23 mouse cellular contexts compared by ENCODE assay signal in genomic region chr6:122609377-122609728, GRCm38 (mm10). TPM values are rescaled to one million over a fixed set of nuclear protein-coding genes. Genes with fewer than 3 reads are reported as not detected.
A peak's percentile ranks its signal among the peaks of the same experiment; 100 is the strongest.
DNase-seq lines count a peak whose midpoint lies in the region; ATAC-seq and TF ChIP-seq lines count a peak whose summit lies in the region.
"Had no signal": no experiment of that assay in that cellular context is flagged by ENCODE, and none has a peak within 500 bp of the region (broad histone marks: within the 10 kb centered on the region; RNA-seq: fewer than 3 reads in every experiment).

No protein-coding gene starts in this region.

- no peaks in the 10 kb centered on the region for H3K36me3 ChIP-seq in heart, postnatal 0 days (replicated peaks; ENCODE audit: control insufficient read depth, insufficient read depth, low read length)
- H3K36me3 ChIP-seq in MEL (ENCODE audit: control insufficient read depth in 1 of 2, insufficient read depth in 2 of 2, low read length in 2 of 2): peaks cover 0 to 15% of the 10 kb centered on the region in 2 experiments; a peak in 3 of 4 replicates
- no peaks in the 10 kb centered on the region for H3K36me3 ChIP-seq in macrophage (ENCODE audit: inconsistent target)
- H3K36me3 ChIP-seq: embryonic facial prominence, embryonic 13.5 days; lung, embryonic 15.5 days had no signal

- H3K4me2 ChIP-seq in heart, postnatal 0 days (ENCODE audit: low read depth, low read length): 0 out of 2 replicates have a peak overlapping the region, but pooled peaks have one; percentile 16
- H3K4me2 ChIP-seq: embryonic facial prominence, embryonic 13.5 days; lung, embryonic 15.5 days had no signal

- no peak overlapping the region for H3K9ac ChIP-seq in heart, postnatal 0 days (replicated peaks; ENCODE audit: low read depth, low read length)
- H3K9ac ChIP-seq in MEL (ENCODE audit: control insufficient read depth, low read depth, low read length, poor library complexity, severe bottlenecking): peak overlapping the region; percentile 78
- H3K9ac ChIP-seq: embryonic facial prominence, embryonic 13.5 days; lung, embryonic 15.5 days had no signal

- no peak overlapping the region for H3K4me3 ChIP-seq in heart, postnatal 0 days (ENCODE audit: low read depth, low read length)
- H3K4me3 ChIP-seq in MEL (ENCODE audit: control insufficient read depth in 1 of 2, insufficient read depth in 1 of 2, low read depth in 2 of 2, low read length in 2 of 2): peak overlapping the region; percentile 66 to 76
- H3K4me3 ChIP-seq in macrophage (ENCODE audit: inconsistent target): no peak overlapping the region
- H3K4me3 ChIP-seq: embryonic facial prominence, embryonic 13.5 days; lung, embryonic 15.5 days had no signal

- DNase-seq in heart, postnatal 0 days (ENCODE audit: low spot score): no peak
- DNase-seq in heart, adult 9 months (ENCODE audit: low spot score in 2 of 2): no peak
- peak; percentile 80 for DNase-seq in MEL (ENCODE audit: low read depth, low spot score)
- DNase-seq in urinary bladder, adult 2 months (ENCODE audit: low spot score): no peak
- no peak for DNase-seq in layer of hippocampus, adult 9-10 months (ENCODE audit: low spot score)
- DNase-seq: adrenal gland, postnatal 14 days; cerebellum, adult 2 months; gastrocnemius, postnatal 36 days; kidney, adult 9 months; kidney, postnatal 4 days; midbrain, embryonic 14.5 days; right cerebral cortex, postnatal 4 days; thymus, postnatal 25 days had no signal

- no peak for TF ChIP-seq EP300 in heart, postnatal 0 days (IDR thresholded peaks at IDR 0.05; ENCODE audit: low read depth)
- peak in 1 of 2 experiments; percentile 21; a peak in 1 of 4 replicates for TF ChIP-seq EP300 in MEL (IDR thresholded peaks at IDR 0.05; ENCODE audit: low read depth in 1 of 2, low read length in 2 of 2)

- peaks cover 3% of the 10 kb centered on the region; the same call in 1 of the 2 replicates for H3K27me3 ChIP-seq in heart, postnatal 0 days (ENCODE audit: control insufficient read depth, insufficient read depth, low read length)
- H3K27me3 ChIP-seq in MEL (ENCODE audit: control insufficient read depth in 1 of 2, insufficient read depth in 2 of 2, low read length in 2 of 2): no peaks in the 10 kb centered on the region
- H3K27me3 ChIP-seq: embryonic facial prominence, embryonic 13.5 days; lung, embryonic 15.5 days had no signal

- TF ChIP-seq RAD21 in MEL (IDR thresholded peaks at IDR 0.05; ENCODE audit: low read depth, low read length): no peak

- H3K4me1 ChIP-seq in heart, postnatal 0 days (ENCODE audit: control insufficient read depth, insufficient read depth): no peaks in the 10 kb centered on the region
- H3K4me1 ChIP-seq in MEL (ENCODE audit: control insufficient read depth in 1 of 2, insufficient read depth in 2 of 2, low read length in 2 of 2): peaks cover 7 to 17% of the 10 kb centered on the region in 2 experiments
- H3K4me1 ChIP-seq: embryonic facial prominence, embryonic 13.5 days; lung, embryonic 15.5 days had no signal

- WGBS in heart, postnatal 0 days: 33% methylated on average over 9 of the region's 9 CpGs
- WGBS in macrophage (ENCODE audit: missing documents): 78% methylated on average over 9 of the region's 9 CpGs

- H3K79me2 ChIP-seq in MEL (ENCODE audit: control insufficient read depth, insufficient read depth, low read length, poor library complexity) (peaks cover 24% of the 10 kb centered on the region), macrophage (ENCODE audit: inconsistent target) (no peaks in the 10 kb centered on the region)

- H3K9me3 ChIP-seq in heart, postnatal 0 days (replicated peaks; ENCODE audit: control insufficient read depth, low read length): no peaks in the 10 kb centered on the region
- H3K9me3 ChIP-seq in MEL (replicated peaks; ENCODE audit: insufficient read depth, low read length): no peaks in the 10 kb centered on the region
- H3K9me3 ChIP-seq: embryonic facial prominence, embryonic 13.5 days; lung, embryonic 15.5 days had no signal

- peak; percentile 22 to 65; a peak in 1 of 4 replicates for TF ChIP-seq POLR2A in MEL (IDR thresholded peaks at IDR 0.05; ENCODE audit: control insufficient read depth in 1 of 2, insufficient read depth in 1 of 2, low read depth in 1 of 2, low read length in 2 of 2, poor library complexity in 1 of 2)

- H3K27ac ChIP-seq in heart, postnatal 0 days (ENCODE audit: low read depth): no peak overlapping the region
- peak overlapping the region; percentile 86 for H3K27ac ChIP-seq in MEL (ENCODE audit: control insufficient read depth, low read depth, low read length)
- H3K27ac ChIP-seq in macrophage: peak overlapping the region; percentile 10; the same call in 1 of the 2 replicates
- H3K27ac ChIP-seq: embryonic facial prominence, embryonic 13.5 days; lung, embryonic 15.5 days had no signal

- no peak for ATAC-seq in heart, postnatal 0 days (ENCODE audit: insufficient read depth, low read depth)
- peak; percentile 39; the same call in 1 of the 2 replicates for ATAC-seq in erythroid progenitor cell, adult 5-6 weeks (replicated peaks; ENCODE audit: low FRiP score, poor library complexity, severe bottlenecking)

- no peak for TF ChIP-seq CTCF in heart, postnatal 0 days (IDR thresholded peaks at IDR 0.05; ENCODE audit: low read depth)
- TF ChIP-seq CTCF in MEL (IDR thresholded peaks at IDR 0.05 in 2 of 3, conservative IDR thresholded peaks at IDR 0.05 in 1 of 3; ENCODE audit: control insufficient read depth in 1 of 3, insufficient read depth in 1 of 3, low read depth in 2 of 3, low read length in 3 of 3, poor library complexity in 1 of 3, severe bottlenecking in 1 of 3): no peak

RNA-seq across cellular contexts. Expression of gene Gdf3, which starts 0.5 kb away (rescaled TPM):
- 0.15 TPM in 1 of 2 replicates, not detected in the other for total RNA-seq in heart, postnatal 0 days (2014; rRNA removed; ENCODE audit: low replicate concordance)
- polyA plus RNA-seq in heart, postnatal 0 days (2015; fragmentation: Nextera tagmentation; extraction: Ambion mirVana): 0.05 and 0.26 TPM in 2 replicates
- 39.6 and 42.8 TPM in 2 replicates for total RNA-seq in MEL (2012; rRNA removed)
- 10 to 100 TPM in 1 of 2 experiments, not detected in 1; 50.2 TPM for polyA plus RNA-seq in MEL (2012; ENCODE audit: insufficient read depth in 1 of 2, insufficient read length in 2 of 2, low read depth in 1 of 2, low replicate concordance in 2 of 2, missing spikeins in 1 of 2)
- 5.8 and 8.8 TPM in 2 replicates for total RNA-seq in erythroid progenitor cell, adult 5-6 weeks (2015; ENCODE audit: low replicate concordance)
- total RNA-seq in erythroid progenitor cell, adult 5-6 weeks (2017; ENCODE audit: low replicate concordance): not detected in 2 replicates
- total RNA-seq in macrophage (2018; cell fraction: chromatin; rRNA removed): 10 to 100 TPM in 2 of 26 experiments, 1 to 10 TPM in 24; 1.8 to 12.0 (median 4.9) TPM
- total RNA-seq in macrophage (2018; cell fraction: cytosol; rRNA removed): 10 to 100 TPM; 10.5 to 25.7 (median 18.3) TPM
- total RNA-seq in macrophage (2018; cell fraction: nucleus; rRNA removed): 10 to 100 TPM in 25 of 26 experiments, 1 to 10 TPM in 1; 5.4 to 27.0 (median 20.6) TPM
- 23.1 to 29.1 TPM (median 26.4 TPM) in 3 replicates for polyA plus RNA-seq in macrophage (2018)
- polyA plus RNA-seq in urinary bladder, adult 2 months (2012; rRNA removed): 0.04 TPM in 1 of 2 replicates, not detected in the other
- total RNA-seq: adrenal gland, postnatal 14 days; gastrocnemius, postnatal 36 days had no signal
- polyA plus RNA-seq: cortical plate, adult 2 months; embryonic facial prominence, embryonic 13.5 days; lung, embryonic 15.5 days had no signal

RNA-seq across cellular contexts. Expression of gene Apobec1, which starts 7.1 kb away (rescaled TPM):
- 21.0 and 30.9 TPM in 2 replicates for total RNA-seq in heart, postnatal 0 days (2014; rRNA removed; ENCODE audit: low replicate concordance)
- polyA plus RNA-seq in heart, postnatal 0 days (2015; fragmentation: Nextera tagmentation; extraction: Ambion mirVana): 3.9 and 4.2 TPM in 2 replicates
- total RNA-seq in MEL (2012; rRNA removed): 4.5 and 4.9 TPM in 2 replicates
- polyA plus RNA-seq in MEL (2012; ENCODE audit: insufficient read depth in 1 of 2, insufficient read length in 2 of 2, low read depth in 1 of 2, low replicate concordance in 2 of 2, missing spikeins in 1 of 2) (1 to 10 TPM in 1 of 2 experiments, not detected in 1; 5.8 TPM), macrophage (2018) (444 to 687 TPM (median 596 TPM) in 3 replicates)
- 29.2 and 35.2 TPM in 2 replicates for total RNA-seq in erythroid progenitor cell, adult 5-6 weeks (2015; ENCODE audit: low replicate concordance)
- 17.1 and 17.2 TPM in 2 replicates for total RNA-seq in erythroid progenitor cell, adult 5-6 weeks (2017; ENCODE audit: low replicate concordance)
- 1,000 to 10,000 TPM in 17 of 26 experiments, 100 to 1,000 TPM in 9; 315 to 2,085 (median 1,261) TPM for total RNA-seq in macrophage (2018; cell fraction: chromatin; rRNA removed)
- 100 to 1,000 TPM; 233 to 622 (median 484) TPM for total RNA-seq in macrophage (2018; cell fraction: cytosol; rRNA removed)
- 1,000 to 10,000 TPM in 12 of 26 experiments, 100 to 1,000 TPM in 14; 360 to 1,596 (median 951) TPM for total RNA-seq in macrophage (2018; cell fraction: nucleus; rRNA removed)
- polyA plus RNA-seq in urinary bladder, adult 2 months (2012; rRNA removed): 22.5 and 30.4 TPM in 2 replicates

RNA-seq across cellular contexts. Expression of gene Dppa3, which starts 16.9 kb away (rescaled TPM):
- not detected in 2 replicates for total RNA-seq in heart, postnatal 0 days (2014; rRNA removed; ENCODE audit: low replicate concordance)
- polyA plus RNA-seq in heart, postnatal 0 days (2015; fragmentation: Nextera tagmentation; extraction: Ambion mirVana): 0.18 and 0.41 TPM in 2 replicates
- total RNA-seq in MEL (2012; rRNA removed): not detected in 2 replicates
- polyA plus RNA-seq in MEL (2012; ENCODE audit: insufficient read depth in 1 of 2, insufficient read length in 2 of 2, low read depth in 1 of 2, low replicate concordance in 2 of 2, missing spikeins in 1 of 2) (not detected), macrophage (2018) (1.3 to 3.4 TPM (median 1.4 TPM) in 3 replicates)
- not detected in 2 replicates for total RNA-seq in erythroid progenitor cell, adult 5-6 weeks (2015; ENCODE audit: low replicate concordance)
- not detected in 2 replicates for total RNA-seq in erythroid progenitor cell, adult 5-6 weeks (2017; ENCODE audit: low replicate concordance)
- total RNA-seq in macrophage (2018; cell fraction: chromatin; rRNA removed): 1 to 10 TPM in 6 of 26 experiments, not detected in 20; 1.1 to 3.8 (median 1.5) TPM
- 1 to 10 TPM in 5 of 26 experiments, under 1 TPM in 20, not detected in 1; 0.29 to 1.3 (median 0.58) TPM for total RNA-seq in macrophage (2018; cell fraction: cytosol; rRNA removed)
- total RNA-seq in macrophage (2018; cell fraction: nucleus; rRNA removed): 1 to 10 TPM in 15 of 26 experiments, under 1 TPM in 2, not detected in 9; 0.86 to 5.5 (median 1.8) TPM
- 0.27 and 0.29 TPM in 2 replicates for polyA plus RNA-seq in urinary bladder, adult 2 months (2012; rRNA removed)
- total RNA-seq: adrenal gland, postnatal 14 days; gastrocnemius, postnatal 36 days; hematopoietic stem cell, adult 5-6 weeks; neutrophil, adult 5-6 weeks had no signal
- polyA plus RNA-seq: cerebellum, adult 2 months; cortical plate, adult 2 months; embryonic facial prominence, embryonic 13.5 days; forebrain, embryonic 11.5 days; limb, embryonic 11.5 days; lung, embryonic 15.5 days; midbrain, embryonic 14.5 days had no signal

RNA-seq across cellular contexts. Expression of gene Aicda, which starts 55.8 kb away (rescaled TPM):
- not detected in 2 replicates for total RNA-seq in heart, postnatal 0 days (2014; rRNA removed; ENCODE audit: low replicate concordance)
- polyA plus RNA-seq in heart, postnatal 0 days (2015; fragmentation: Nextera tagmentation; extraction: Ambion mirVana): not detected in 2 replicates
- 0.13 TPM in 1 of 2 replicates, not detected in the other for total RNA-seq in MEL (2012; rRNA removed)
- polyA plus RNA-seq in MEL (2012; ENCODE audit: insufficient read depth in 1 of 2, insufficient read length in 2 of 2, low read depth in 1 of 2, low replicate concordance in 2 of 2, missing spikeins in 1 of 2) (under 1 TPM in 1 of 2 experiments, not detected in 1; 0.03 TPM), macrophage (2018) (0.13 TPM in 1 of 3 replicates, not detected in the others)
- total RNA-seq in erythroid progenitor cell, adult 5-6 weeks (2015; ENCODE audit: low replicate concordance): not detected in 2 replicates
- not detected in 2 replicates for total RNA-seq in erythroid progenitor cell, adult 5-6 weeks (2017; ENCODE audit: low replicate concordance)
- total RNA-seq in macrophage (2018; cell fraction: chromatin; rRNA removed): not detected
- total RNA-seq in macrophage (2018; cell fraction: cytosol; rRNA removed): under 1 TPM in 8 of 26 experiments, not detected in 18; 0.05 to 0.13 (median 0.09) TPM
- total RNA-seq in macrophage (2018; cell fraction: nucleus; rRNA removed): not detected
- not detected in 2 replicates for polyA plus RNA-seq in urinary bladder, adult 2 months (2012; rRNA removed)
- total RNA-seq: adrenal gland, postnatal 14 days; gastrocnemius, postnatal 36 days; hematopoietic stem cell, adult 5-6 weeks had no signal
- polyA plus RNA-seq: cerebellum, adult 2 months; cortical plate, adult 2 months; forebrain, embryonic 11.5 days; lung, embryonic 15.5 days; testis, adult 2 months had no signal

Comparison
In these comparisons a context has a peak if more than half of its experiments do, and no peak if none do; other contexts are left out.
1. H3K4me3 ChIP-seq: peak in MEL (2 of 2); none in heart, postnatal 0 days (single experiment) and macrophage (single experiment).
2. RNA of gene Gdf3, which starts 0.5 kb away (polyA plus RNA-seq): 50.2 TPM in MEL and 23.1 to 29.1 TPM in macrophage; 0.05 to 0.26 TPM in heart, postnatal 0 days and 0.04 TPM in urinary bladder, adult 2 months; every median in the first group is over 10 times any median in the second.
3. RNA of gene Apobec1, which starts 7.1 kb away (polyA plus RNA-seq): 444 to 687 TPM in macrophage; 22.5 to 30.4 TPM in urinary bladder, adult 2 months, 5.8 TPM in MEL and 3.9 to 4.2 TPM in heart, postnatal 0 days; every median in the first group is over 10 times any median in the second.